Mouse (Mus musculus) neural tube, embryonic 13.5 days (tissue): ENCODE measurements around the gene Sf1. TPM values are rescaled to one million over a fixed set of nuclear protein-coding genes. Genes with fewer than 3 reads are reported as not detected.

ENCODE experiments used
- ATAC-seq: fragments of 200-750 bp; cut with Nextera tagmentation; 2 replicates; pipeline ENCODE4 v1.8.0; 2017; ENCODE audit warnings: low read depth, mild to moderate bottlenecking, moderate TSS enrichment, moderate library complexity
- H3K27ac ChIP-seq: fragments of 300-500 bp; sonication (generic); replicated peaks from 2 replicates; pipeline ENCODE4 v1.5.1; 2015; ENCODE audit warnings: moderate library complexity, mild to moderate bottlenecking, inconsistent platforms
- H3K27me3 ChIP-seq: fragments of 300-500 bp; sonication (generic); 2 replicates; pipeline ENCODE4 v1.6.1; 2015; ENCODE audit warnings: mild to moderate bottlenecking, inconsistent platforms
- H3K36me3 ChIP-seq: fragments of 300-500 bp; sonication (generic); 2 replicates; pipeline ENCODE4 v1.6.1; 2015; ENCODE audit warnings: mild to moderate bottlenecking, inconsistent platforms
- H3K4me1 ChIP-seq: fragments of 300-500 bp; sonication (generic); replicated peaks from 2 replicates; pipeline ENCODE4 v1.6.1; 2015; ENCODE audit warnings: inconsistent platforms
- H3K4me2 ChIP-seq: fragments of 300-500 bp; sonication (generic); 2 replicates; pipeline ENCODE4 v1.6.1; 2015; ENCODE audit warnings: inconsistent platforms, mild to moderate bottlenecking, moderate library complexity
- H3K4me3 ChIP-seq: fragments of 300-500 bp; sonication (generic); 2 replicates; pipeline ENCODE4 v1.5.1; 2015; ENCODE audit warnings: mild to moderate bottlenecking, inconsistent platforms
- H3K9ac ChIP-seq: fragments of 300-500 bp; sonication (generic); 2 replicates; pipeline ENCODE4 v1.6.1; 2015; ENCODE audit warnings: moderate library complexity, mild to moderate bottlenecking, inconsistent platforms
- H3K9me3 ChIP-seq: fragments of 300-500 bp; sonication (generic); 2 replicates; pipeline ENCODE4 v1.6.1; 2016; ENCODE audit warnings: inconsistent platforms
- WGBS: fragments of 180-500 bp; shearing (Covaris S2); methylation state at CpG from one replicate; pipeline ENCODE4 v1.1.7; 2015; 5-methylcytosine and 5-hydroxymethylcytosine counted together
- polyA plus RNA-seq: library from polyadenylated mRNA; unstranded; fragments of >200 nt; fragmentation: Nextera tagmentation; extraction: Ambion mirVana; gene quantifications from 2 replicates; pipeline ENCODE4 v1.2.1, GENCODE M21; 2015

Gene Sf1
- polyA plus RNA-seq, 1 experiment from 2014 or later, result 107 TPM

- Histone ChIP-seq H3K36me3 (peaks cover 33% of the 10 kb centered on the region), H3K27me3 (no peaks in the 10 kb centered on the region), H3K4me3 (peak within 1 kb of the TSS; percentile 78), H3K9ac (peak within 1 kb of the TSS; percentile 92), H3K9me3 (no peaks in the 10 kb centered on the region), H3K27ac (peak within 1 kb of the TSS; percentile 78), H3K4me1 (peaks cover 27% of the 10 kb centered on the region), H3K4me2 (peak within 1 kb of the TSS; percentile 97)
- ATAC-seq, result peak; percentile 94
- WGBS, result under 1% methylated on average over 43 of the region's 43 CpGs
Observed at GRCm38 (mm10) chr19:6334673-6335457, 28.6 kb upstream of the Sf1 start, which contains the start of gene Men1. Gene Men1, plus strand, starts transcription at chr19:6334979.

GRCm38 (mm10) chr19:6335458-6335827, 28.0 kb upstream of the Sf1 start:
- H3K27me3 ChIP-seq, result no peaks in the 10 kb centered on the region
- peaks cover 39% of the 10 kb centered on the region for H3K36me3 ChIP-seq
- H3K4me1 ChIP-seq, result peaks cover 32% of the 10 kb centered on the region
- H3K9ac ChIP-seq, result peak overlapping the region; percentile 92
- H3K27ac ChIP-seq, result peak overlapping the region; percentile 77
- peak; percentile 49 for ATAC-seq
- H3K9me3 ChIP-seq, result no peaks in the 10 kb centered on the region
- H3K4me3 ChIP-seq, result peak overlapping the region; percentile 78
- peak overlapping the region; percentile 97 for H3K4me2 ChIP-seq
- WGBS, result under 1% methylated on average over 25 of the region's 25 CpGs

- 93% methylated on average over 10 of the region's 10 CpGs for WGBS
- ATAC-seq, result no peak
Observed at GRCm38 (mm10) chr19:6336920-6337319, 26.6 kb upstream of the Sf1 start.

GRCm38 (mm10) chr19:6338171-6338570, 25.3 kb upstream of the Sf1 start:
- H3K27ac ChIP-seq, result no peak overlapping the region
- peaks cover 41% of the 10 kb centered on the region for H3K4me1 ChIP-seq
- H3K4me2 ChIP-seq, result no peak overlapping the region
- H3K4me3 ChIP-seq, result no peak overlapping the region
- H3K9me3 ChIP-seq, result no peaks in the 10 kb centered on the region
- H3K36me3 ChIP-seq, result peaks cover 46% of the 10 kb centered on the region
- H3K27me3 ChIP-seq, result no peaks in the 10 kb centered on the region
- no peak for ATAC-seq
- no peak overlapping the region for H3K9ac ChIP-seq
- WGBS, result 93% methylated on average over 7 of the region's 7 CpGs

More at GRCm38 (mm10) chr19:6336920-6337319, 26.6 kb upstream of the Sf1 start:
- Histone ChIP-seq H3K27ac (no peak overlapping the region), H3K4me3 (peak overlapping the region; percentile 78), H3K27me3 (no peaks in the 10 kb centered on the region), H3K4me2 (peak overlapping the region; percentile 97), H3K9ac (peak overlapping the region; percentile 92), H3K36me3 (peaks cover 39% of the 10 kb centered on the region), H3K9me3 (no peaks in the 10 kb centered on the region), H3K4me1 (peaks cover 42% of the 10 kb centered on the region)

GRCm38 (mm10) chr19:6338716-6339115, 24.8 kb upstream of the Sf1 start:
- Histone ChIP-seq H3K36me3 (peaks cover 49% of the 10 kb centered on the region), H3K27me3 (no peaks in the 10 kb centered on the region), H3K27ac (no peak overlapping the region), H3K9me3 (no peaks in the 10 kb centered on the region), H3K4me2 (no peak overlapping the region), H3K4me1 (peaks cover 41% of the 10 kb centered on the region), H3K9ac (no peak overlapping the region), H3K4me3 (no peak overlapping the region)
- WGBS, result 94% methylated on average over 11 of the region's 11 CpGs
- ATAC-seq, result no peak

- no peak for ATAC-seq
- no peaks in the 10 kb centered on the region for H3K9me3 ChIP-seq
- H3K4me1 ChIP-seq, result peaks cover 41% of the 10 kb centered on the region
Observed at GRCm38 (mm10) chr19:6339191-6339590, 24.3 kb upstream of the Sf1 start.

GRCm38 (mm10) chr19:6339890-6340504, 23.5 kb upstream of the Sf1 start:
- H3K9ac ChIP-seq, result no peak overlapping the region
- no peaks in the 10 kb centered on the region for H3K27me3 ChIP-seq
- peak overlapping the region; percentile 85; the same call in 1 of the 2 replicates for H3K4me2 ChIP-seq
- peaks cover 41% of the 10 kb centered on the region for H3K4me1 ChIP-seq
- H3K36me3 ChIP-seq, result peaks cover 62% of the 10 kb centered on the region
- ATAC-seq, result no peak
- WGBS, result 65% methylated on average over 15 of the region's 15 CpGs
- no peaks in the 10 kb centered on the region for H3K9me3 ChIP-seq
- no peak overlapping the region; the same call in 1 of the 2 replicates for H3K4me3 ChIP-seq
- H3K27ac ChIP-seq, result no peak overlapping the region

More at GRCm38 (mm10) chr19:6339191-6339590, 24.3 kb upstream of the Sf1 start:
- Histone ChIP-seq H3K36me3 (peaks cover 54% of the 10 kb centered on the region), H3K9ac (no peak overlapping the region), H3K27ac (no peak overlapping the region), H3K4me2 (no peak overlapping the region), H3K27me3 (no peaks in the 10 kb centered on the region), H3K4me3 (no peak overlapping the region)
- WGBS, result 94% methylated on average over 6 of the region's 6 CpGs

- ATAC-seq, result peak; percentile 28; the same call in 1 of the 2 replicates
- H3K4me1 ChIP-seq, result peaks cover 37% of the 10 kb centered on the region
- peak within 1 kb of the TSS; percentile 18 for H3K27ac ChIP-seq
- H3K27me3 ChIP-seq, result no peaks in the 10 kb centered on the region
- H3K9me3 ChIP-seq, result no peaks in the 10 kb centered on the region
- peak within 1 kb of the TSS; percentile 85 for H3K4me2 ChIP-seq
- peak within 1 kb of the TSS; percentile 59 for H3K4me3 ChIP-seq
- H3K9ac ChIP-seq, result peak within 1 kb of the TSS; percentile 78
- 7% methylated on average over 69 of the region's 72 CpGs for WGBS
- H3K36me3 ChIP-seq, result peaks cover 70% of the 10 kb centered on the region
Observed at GRCm38 (mm10) chr19:6340524-6341452, 22.7 kb upstream of the Sf1 start, which contains the start of gene Map4k2. Gene Map4k2, plus strand, starts transcription at chr19:6341135.

GRCm38 (mm10) chr19:6341453-6342077, 21.9 kb upstream of the Sf1 start:
- H3K4me1 ChIP-seq, result peaks cover 29% of the 10 kb centered on the region
- no peaks in the 10 kb centered on the region for H3K9me3 ChIP-seq
- H3K27me3 ChIP-seq, result no peaks in the 10 kb centered on the region
- peak overlapping the region; percentile 18; the same call in 1 of the 2 replicates for H3K27ac ChIP-seq
- peak overlapping the region; percentile 85 for H3K4me2 ChIP-seq
- H3K36me3 ChIP-seq, result peaks cover 78% of the 10 kb centered on the region
- H3K9ac ChIP-seq, result peak overlapping the region; percentile 78
- peak overlapping the region; percentile 59 for H3K4me3 ChIP-seq
- 12% methylated on average over 23 of the region's 23 CpGs for WGBS
- ATAC-seq, result 0 out of 2 replicates have a peak, but pooled peaks have one; percentile 12

- Histone ChIP-seq H3K9ac (no peak overlapping the region), H3K4me3 (peak overlapping the region; percentile 59; the same call in 1 of the 2 replicates), H3K4me1 (peaks cover 20% of the 10 kb centered on the region), H3K9me3 (no peaks in the 10 kb centered on the region), H3K27me3 (no peaks in the 10 kb centered on the region), H3K27ac (no peak overlapping the region; the same call in 1 of the 2 replicates), H3K4me2 (peak overlapping the region; percentile 85), H3K36me3 (peaks cover 78% of the 10 kb centered on the region)
- no peak for ATAC-seq
- WGBS, result 70% methylated on average over 5 of the region's 5 CpGs
Observed at GRCm38 (mm10) chr19:6342276-6342933, 21.1 kb upstream of the Sf1 start.
